Mouse (Mus musculus): ENCODE data around the gene Lgr5.

Lgr5 gene

DNA sequence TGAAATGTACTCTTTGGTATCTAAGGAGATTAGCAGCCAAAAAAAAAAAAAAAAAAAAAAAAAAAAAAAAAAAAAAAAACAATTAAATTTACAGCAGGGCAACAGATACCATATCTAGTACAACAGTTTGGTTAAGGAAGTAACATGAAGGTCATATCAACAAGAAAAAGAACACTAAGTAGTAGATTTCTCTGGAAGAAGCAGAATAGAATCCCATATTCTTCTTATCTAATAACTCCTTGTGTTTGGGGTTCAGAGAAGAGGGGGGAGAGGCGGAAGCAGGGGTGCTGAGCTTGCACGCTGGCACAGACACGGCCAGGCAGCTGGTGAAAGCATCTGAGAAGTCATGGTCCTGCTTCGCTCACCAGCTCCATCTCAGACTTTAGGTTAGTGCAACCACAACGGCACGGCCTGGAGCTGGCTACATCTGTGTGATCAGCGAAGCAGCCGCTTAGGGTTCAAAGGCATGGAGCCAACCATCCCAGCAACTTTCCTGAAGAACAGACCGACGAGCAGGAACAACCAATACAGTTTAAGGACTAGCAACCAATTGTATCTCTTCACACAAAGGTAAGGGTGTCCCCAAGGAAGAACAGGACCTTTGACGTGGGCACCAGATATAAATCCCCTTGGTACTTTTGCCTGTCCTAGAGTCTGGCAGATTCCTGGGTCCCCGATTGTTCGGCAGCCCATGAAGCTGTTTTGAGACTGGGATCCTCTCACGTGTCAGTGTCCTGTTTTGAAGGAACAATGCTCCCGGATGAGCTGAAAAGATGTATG, 17.7 kb downstream of the Lgr5 start, which contains the start of gene A930009A15Rik:
TSS of gene A930009A15Rik (plus strand) at position 275 of the 780 bp plus-strand sequence.
- DNase-seq = no peak

DNA sequence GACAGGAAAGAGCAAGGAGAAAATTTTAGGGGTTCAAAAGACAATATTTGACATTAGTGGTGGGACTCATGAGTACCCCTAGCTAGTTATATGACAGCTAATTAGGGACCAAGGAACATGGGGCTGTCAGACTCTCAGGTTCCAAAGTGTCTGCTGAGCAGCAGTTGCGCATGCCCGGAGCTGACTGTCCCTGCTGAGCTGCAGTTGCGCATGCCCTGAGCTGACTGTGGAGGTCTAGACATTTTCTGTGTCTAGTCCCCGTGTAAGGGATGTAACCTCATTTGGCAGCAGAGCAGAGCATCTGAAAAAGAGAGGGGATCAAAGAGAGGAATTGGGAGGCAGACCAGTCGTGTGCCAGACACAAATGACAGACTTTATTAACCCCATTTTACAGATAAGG, 23.6 kb downstream of the Lgr5 start:
- DNase-seq = no peak

DNA sequence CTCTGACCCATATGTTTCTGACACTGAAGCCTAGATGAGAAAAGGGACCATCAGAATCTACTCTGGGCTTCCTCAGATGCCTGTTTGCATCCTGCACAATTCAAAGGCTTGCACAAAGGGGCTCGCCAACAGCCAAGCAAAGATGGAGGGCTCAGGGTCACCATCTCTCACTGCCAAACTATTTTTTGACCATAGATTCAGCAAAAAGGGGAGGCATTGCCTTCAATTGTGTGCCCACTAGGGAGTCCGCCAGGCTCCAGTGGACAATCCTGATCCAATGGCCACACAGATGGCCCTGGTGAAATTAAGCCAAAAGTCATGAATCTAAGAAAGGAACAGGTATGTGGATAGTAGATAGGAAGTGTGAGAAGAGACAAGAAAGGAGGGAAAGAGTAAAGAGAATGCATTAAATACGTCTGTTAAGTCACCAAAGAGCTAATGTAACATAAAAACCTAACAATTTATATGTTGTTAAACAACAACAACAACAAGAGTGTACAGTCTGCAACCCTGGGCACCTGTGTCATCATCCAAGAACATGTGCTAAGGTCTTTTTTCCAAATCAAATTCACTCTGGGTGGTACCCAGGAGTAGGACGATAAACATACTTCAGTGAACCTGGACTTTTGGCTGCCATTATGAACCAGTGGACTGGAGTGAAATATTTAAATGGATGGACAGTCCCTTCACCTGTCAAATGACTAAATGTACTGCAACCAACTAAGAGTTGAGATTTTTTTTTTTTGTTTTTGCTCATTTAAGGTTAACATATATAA, 24.5 kb downstream of the Lgr5 start:
- DNase-seq = no peak

DNA sequence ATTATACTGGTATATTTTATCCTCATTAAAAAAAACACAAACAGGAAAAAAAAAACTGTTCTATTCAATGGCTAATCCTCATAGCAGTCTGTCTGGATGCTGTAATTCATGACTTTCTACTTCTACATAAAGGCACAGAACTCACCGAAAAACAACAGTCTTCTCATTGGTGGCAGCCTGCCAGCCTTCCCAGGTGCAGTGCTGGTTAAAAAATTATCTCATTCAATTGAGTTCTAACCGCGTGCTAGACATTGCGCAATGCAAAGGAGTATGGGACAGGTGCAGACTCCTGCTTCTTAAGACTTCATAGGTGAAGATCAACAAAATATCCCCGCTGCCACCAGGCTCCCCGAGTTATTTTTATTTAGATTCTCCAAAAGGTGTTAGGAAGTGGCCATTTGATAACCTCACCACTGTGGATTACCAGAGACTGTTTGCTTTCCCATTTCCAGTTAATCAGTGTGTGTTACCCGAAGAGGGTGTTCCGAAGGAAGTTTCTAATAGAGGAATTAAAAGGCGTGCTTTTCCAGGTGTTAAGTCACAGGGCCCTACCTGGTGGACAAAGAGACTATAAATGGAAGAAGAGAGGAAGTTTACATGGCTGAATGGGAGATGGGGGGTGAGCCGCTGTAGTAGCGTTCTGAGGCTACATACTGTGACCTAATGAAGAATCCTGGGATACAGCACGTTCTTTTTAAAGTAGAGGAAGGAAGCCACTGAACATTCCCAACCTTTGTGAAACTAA, 26.3 kb downstream of the Lgr5 start:
- DNase-seq = peak in 1 of 2 experiments; percentile 30

DNA sequence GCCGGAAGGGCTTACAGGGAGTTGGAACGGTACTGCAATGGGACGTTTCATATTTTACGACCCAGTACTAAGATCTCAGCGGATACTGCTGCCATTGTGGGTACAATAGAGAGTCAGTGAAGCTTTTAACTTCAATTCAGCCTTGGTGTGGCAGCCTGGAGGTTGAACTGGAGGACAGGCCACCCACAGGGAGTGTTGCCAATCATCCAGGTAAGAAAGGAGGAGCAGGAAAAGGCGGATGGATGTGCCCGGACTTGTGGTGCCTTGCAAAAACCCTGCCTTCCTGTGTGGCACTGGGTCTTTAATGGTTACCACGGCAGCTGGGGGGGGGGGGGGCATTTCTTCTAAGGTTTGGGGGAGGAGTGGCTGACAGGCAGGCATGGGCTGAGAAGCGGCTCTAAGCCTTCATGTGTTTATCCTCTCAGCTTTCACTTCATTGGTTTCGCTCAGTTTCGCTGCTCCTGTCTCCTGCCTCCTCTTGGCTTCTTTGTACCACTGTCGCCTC, 30.8 kb downstream of the Lgr5 start:
- DNase-seq = no peak

DNA sequence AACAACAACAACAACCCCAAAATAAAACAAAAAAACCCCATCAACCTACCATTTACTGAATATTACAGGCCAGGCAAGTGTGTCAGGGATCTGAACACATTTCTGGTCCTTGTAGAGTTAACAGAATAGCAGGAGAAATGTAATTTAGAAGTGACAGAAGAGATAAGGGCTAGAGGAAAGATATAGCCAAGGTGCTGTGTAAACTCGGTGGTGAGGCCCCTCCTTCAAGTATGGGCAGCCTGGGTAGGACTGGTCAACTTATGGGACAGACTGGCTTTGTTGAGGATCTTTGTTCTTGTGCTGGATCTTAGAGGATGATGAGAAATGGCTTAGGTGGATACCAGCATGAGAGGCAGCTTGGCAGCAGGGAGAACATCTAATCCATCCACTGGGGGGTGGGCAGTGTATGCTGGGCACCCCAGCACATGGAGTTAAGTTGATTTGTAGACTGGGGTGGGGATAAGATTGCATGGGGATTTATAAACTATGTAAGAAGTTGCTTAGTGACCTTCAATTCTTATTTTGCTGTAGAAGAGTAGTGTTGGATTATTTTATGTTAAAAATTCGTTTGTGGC, 32.3 kb downstream of the Lgr5 start:
- DNase-seq = no peak

DNA sequence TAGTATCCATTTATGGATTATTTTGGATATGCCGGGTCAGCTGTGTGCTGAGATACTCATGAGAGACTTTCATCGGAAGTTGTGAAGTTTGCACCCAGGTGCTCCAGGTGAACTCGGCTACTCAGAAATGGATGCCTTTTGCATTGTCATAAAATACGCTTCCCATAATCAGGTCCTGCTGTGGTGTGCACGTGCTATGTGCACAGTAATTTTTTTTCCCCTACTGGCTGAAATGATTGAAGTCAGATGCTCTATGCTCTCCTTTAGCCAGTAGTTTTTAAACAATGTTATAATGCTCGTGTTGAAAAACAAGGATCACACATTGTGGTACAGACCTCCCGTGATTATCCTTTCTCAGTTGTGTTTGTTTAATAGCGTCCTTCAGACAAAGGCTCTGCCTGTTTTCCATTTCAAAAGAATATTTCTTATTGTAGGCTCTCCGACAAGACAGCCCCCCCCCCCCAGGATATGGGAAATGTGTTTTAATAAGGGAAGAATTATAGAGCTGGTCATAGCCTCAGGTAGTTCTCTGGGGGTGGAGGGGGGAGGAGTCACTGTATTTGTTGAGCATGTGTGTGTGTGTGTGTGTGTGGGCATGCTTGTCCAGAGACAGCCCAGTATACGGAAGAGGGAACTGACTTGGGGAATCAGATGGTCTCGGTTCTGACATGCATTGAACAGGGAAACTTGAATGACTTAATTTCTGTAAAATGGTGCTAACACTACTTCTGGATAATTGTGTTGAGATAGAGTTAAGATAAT, 34.0 kb downstream of the Lgr5 start:
- DNase-seq = no peak

DNA sequence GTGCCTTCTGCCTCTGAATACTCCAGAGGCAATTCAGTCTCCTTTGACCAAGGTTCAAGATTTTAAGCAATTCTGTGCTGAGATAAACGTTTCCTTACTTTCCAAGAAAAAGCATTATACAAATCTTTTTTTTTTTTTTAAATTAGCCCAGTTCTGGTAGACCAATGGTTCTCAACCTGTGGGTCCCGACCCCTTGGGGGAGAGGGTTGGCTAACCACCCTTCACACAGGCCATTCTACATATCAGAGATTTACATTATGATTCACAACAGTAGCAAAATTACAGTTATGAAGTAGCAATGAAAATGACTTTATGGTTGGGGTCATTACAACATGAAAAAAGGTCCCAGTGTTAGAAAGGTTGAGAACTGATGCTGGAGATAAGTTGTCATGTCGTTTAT, 36.5 kb downstream of the Lgr5 start:
- no peak for DNase-seq

DNA sequence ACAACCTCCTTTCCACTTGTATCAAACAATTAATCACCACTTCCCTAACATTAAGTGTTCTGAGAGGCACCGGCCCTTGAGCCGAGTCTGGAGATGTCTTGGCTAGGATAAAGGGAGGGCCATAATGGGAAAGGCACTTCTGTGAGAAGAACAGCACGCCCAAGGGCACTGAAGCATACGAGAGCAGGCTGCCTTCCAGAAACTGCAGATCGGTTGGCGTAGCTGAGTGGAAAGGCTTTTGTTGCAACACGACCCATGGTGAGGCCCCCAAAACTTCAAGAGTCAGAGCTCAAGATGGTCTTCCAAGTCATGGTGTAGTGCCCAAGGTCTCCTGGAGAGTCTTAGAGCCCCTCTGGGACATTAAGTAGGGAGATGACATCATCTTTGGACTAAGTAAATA, 37.3 kb downstream of the Lgr5 start:
- DNase-seq = no peak

DNA sequence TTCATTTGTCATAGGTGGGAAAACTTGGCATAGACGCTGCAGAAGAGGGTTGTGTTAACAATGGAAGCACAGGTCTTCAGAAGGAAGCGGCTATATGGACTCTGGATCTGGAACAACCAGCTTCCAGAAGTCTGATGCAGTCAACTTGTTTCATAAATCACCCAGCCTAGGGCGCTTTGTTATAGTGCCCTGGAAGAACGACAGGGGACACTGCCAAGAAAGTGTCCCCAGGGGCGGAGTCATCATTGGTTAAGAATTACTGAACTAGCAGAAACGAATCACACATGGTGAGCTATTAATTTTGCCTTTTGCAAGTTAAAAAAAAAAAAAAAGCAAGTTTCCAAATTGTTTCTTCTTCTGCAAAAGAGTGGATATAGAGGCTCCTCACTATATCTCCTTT, 44.7 kb downstream of the Lgr5 start:
- no peak for DNase-seq

DNA sequence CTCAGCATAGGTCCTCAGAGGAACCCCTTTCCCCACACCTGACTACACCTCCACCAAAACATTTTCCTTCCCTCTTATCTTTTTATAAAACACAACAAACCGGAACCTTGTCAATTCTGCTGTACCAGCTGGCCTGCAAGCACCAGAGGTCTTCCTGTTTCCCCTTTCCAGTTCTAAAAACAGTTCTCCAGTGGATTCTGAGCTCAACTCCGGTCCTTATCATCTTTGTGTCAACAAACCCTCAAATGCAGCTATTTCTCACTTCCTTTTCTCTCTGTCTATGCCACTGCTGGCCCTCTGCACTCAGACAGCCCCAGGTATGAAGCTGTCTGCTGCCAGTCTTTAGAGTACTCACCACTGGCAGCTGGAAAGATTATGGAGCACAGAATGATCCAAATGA, 56.8 kb downstream of the Lgr5 start:
- DNase-seq = no peak

DNA sequence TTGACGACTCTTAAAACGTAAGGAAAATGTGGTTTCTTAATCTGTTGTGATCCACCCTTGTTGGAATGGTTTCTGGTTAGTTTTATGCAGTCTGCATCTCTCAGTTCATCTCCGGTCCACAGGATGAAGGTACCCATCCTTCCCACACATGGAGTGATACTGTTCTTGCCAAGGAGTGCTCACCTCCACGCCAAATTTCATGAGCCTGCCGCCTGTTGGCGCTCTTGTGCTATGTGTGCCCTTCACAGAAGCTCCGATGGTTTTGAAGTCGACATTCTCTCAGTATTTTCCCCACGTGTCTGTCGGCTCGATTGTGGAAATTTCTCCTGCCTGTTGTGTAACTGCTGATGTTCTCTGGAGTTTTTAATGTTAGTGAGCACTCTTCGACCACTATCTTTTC, 57.8 kb downstream of the Lgr5 start:
- DNase-seq = no peak

DNA sequence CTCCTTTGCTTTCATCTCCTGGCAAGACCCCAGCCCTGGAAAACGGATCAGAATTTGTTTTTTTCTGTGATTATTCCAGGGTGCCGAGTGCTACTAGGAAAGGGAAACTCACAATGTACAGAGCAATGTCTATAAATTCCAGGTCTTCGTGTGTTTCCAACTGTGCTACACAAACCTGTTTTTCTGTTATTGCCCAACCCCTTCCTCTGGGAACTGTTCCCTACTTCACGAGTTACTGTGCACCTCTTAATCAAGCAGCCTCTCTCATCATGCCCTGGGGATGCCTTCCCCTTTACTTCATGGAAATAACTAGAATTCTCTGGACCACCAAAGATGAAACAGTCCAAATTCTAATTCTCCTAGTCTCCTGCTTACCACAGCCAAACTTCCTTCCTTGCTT, 58.7 kb downstream of the Lgr5 start:
- no peak for DNase-seq

DNA sequence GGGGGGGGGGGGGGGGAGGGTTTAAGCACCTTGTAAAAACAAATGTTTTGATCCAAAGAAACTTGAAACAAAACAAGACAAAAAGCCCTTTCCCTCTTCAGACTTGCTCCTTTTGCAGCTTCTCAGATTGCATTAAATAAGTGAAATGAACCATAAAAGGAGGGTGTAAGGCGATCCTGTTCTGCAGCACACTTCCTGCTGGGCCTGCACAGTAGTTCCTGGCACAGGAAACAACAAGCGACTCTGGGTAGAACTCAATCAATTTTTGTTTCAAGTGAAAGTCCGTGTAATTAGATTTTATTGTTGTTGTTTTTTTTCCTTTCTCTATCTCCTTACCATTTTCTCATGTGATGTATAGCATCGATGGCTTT, 66.5 kb downstream of the Lgr5 start:
- DNase-seq = no peak

DNA sequence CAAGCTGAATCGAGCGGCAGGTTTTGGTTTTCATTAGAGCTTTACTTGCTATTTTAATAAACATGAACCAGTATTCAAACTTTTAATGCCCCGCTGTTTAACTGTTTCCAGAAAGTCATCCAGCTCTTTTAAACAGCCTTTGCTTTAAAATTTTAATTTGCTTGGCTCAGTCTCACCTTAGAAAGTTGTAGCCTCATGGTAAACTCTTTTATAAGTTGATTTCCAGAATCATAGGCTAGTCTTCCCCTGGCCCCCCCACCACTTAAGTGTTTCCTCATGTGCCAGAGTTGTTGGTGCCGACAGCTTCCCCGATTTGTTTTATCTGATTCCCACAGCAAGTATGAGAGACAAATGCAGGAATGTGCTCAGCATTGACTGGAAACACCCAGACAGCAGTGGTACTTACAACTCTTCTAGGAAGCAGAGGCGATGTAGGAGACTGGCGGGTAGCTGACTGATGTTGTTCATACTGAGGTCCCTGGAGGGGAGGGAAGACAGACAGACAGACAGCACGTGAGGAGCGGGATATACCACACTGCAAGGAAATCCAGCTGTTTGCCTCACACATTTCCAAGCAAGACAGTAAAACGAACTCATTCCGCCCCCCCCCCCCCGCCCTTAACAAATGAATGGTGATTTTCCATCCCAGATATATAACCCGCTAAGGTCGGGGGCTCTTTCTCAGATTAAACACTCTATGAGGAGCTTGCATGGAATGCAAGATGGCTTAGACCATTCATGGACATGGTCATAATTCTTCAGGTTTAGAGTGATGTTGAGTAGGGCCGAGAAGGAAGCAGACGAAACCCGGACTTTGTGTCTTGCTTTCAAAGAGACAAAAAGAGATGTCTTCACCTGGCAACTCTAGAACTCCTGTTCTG, 67.1 kb downstream of the Lgr5 start:
- no peak for DNase-seq

DNA sequence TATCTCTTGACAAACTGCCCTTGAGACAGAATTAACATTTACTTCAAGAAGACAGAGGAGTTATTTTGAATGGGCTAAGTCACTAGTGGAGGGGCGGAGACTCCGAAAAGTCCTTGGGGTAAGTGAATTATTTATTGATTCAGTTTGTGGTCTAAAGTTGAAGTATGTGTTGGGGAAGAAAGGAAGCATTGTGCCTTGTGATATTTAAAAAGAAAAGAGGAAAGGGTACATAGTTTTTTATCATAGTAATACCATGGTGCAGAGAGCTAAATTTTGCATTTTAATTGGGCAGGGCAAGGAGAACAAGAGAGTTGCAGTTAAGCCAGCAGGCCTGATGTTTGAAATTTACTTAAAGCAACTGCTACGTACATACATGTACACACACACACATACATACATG, 68.7 kb downstream of the Lgr5 start:
- no peak for DNase-seq

DNA sequence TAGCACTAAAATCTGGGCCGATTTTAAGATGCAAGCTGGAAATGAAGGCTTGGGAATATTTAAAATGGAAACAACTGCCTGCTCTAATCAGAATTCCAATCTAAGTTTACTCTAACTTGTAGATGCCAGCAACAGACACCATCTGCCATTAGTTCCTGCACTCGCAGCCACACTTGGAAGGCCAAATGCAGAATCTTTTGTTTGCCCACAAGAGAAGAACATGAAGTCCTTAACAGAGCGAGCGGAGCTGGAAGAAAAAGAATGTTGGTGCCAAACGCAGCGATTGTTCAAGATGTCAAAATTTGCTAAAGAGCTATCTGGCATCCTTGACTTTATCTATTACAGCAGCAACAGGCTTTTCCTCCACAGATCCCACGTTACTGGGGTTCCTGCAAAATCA, 72.1 kb downstream of the Lgr5 start:
- DNase-seq = no peak

DNA sequence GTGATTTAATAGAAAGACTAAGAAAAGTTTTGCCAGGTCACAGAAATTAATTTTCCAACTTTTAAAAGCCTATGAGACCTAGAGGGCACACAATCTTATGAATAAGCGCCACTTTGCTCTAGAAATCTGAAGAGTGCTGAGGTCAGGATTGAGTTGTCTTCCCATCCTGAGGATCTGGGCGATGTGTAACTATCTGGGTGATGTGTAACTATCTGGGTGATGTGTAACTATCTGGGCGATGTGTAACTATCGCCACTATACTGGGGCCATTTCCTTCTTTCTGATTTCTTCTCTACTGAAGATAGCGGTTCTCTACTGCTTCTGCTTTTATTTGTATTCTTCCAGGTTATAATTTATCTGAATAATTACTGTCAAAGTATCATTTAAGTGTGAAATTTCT, 76.6 kb downstream of the Lgr5 start:
- no peak for DNase-seq

DNA sequence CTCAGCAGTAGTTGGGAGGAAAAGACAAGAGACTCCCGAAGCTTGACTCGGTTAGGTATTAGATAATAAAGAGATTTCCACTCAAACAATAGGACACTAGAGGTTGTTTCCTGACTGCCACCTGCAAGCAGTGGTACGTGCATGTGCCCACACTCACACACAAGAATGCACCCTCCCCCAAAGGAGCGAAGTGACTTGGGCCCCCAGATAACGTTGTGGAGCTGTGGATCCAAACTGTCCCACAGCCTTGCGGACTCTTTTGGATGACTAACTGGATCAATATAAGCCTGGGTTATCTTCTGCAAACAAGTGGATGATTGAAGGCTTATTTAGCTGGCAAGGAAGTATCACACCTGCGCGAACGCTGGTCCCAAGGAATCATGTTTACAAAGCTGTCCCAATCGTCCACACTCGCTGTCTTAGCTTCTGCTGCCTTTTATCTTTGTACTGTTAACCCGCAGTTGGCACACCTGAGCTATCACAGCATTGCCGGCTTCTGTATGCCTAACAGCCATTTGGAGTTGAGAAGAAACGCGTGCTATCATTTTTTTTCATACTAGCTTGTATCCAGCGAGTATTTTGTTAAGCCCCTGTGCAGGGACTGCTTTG, 81.8 kb downstream of the Lgr5 start:
- no peak for DNase-seq

DNA sequence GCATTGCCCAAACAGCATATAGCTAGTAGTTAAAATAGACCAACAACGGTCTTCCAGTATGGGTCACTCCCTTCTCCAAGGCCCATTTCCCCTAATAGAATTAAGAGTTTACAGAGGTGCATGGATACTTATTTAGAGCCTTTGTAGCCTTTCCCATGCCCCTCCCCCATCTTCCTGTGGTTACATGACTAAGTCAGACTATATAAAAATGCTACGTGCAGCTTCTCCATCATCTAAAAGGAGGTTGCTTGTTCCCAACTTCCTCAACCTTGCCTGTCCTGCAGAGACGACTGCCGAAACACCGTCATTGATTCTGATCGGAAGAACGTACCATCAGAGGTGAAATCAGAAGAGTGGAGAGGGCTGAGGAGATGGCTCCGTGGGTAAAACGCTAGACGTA, 82.4 kb downstream of the Lgr5 start:
- no peak for DNase-seq

DNA sequence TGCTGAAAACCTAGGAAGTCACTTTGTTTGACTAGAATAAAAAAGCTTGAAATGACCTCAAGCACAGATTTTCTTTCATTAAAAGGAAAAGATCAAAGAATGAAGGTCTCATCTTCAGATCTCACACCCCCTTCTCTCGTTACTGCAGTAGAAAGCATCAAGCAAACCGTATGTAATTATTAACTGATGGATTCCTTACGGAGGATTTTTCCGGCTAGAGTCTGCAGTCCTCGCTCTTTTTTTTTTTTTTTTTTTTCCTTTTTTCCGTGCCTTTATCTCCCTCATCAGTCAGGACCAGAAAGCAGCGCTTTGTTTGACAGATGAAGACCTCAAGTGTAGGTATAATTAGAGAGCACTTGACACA, 93.8 kb downstream of the Lgr5 start:
- DNase-seq = no peak
